In the genomic region with DNA sequence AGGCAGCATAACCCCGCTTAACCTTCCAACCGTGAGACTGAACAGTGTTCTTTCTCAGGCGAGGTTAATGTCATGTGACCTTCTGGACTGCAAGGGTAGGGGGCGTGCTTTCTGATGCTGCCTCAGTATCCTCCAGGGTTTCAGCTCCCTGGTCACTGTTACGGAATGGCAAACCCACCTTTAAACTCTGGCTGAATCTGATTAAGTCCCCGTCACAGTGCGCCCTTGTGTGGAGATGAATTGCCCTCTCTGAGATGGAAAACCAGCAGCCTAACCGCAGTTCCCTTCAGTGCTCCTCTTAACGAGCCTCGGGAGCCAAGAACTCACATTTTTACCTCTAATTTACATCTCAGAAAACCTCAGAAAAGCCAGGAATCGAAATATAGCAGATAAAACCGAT, we compare ENCODE assay signal across 16 mouse cellular contexts.
A peak's percentile ranks its signal among the peaks of the same experiment; 100 is the strongest.
DNase-seq lines count a peak whose midpoint lies in the region; ATAC-seq and TF ChIP-seq lines count a peak whose summit lies in the region.
"Had no signal": no experiment of that assay in that cellular context is flagged by ENCODE, and none has a peak within 500 bp of the region (broad histone marks: within the 10 kb centered on the region; RNA-seq: fewer than 3 reads in every experiment).

No protein-coding gene starts in this region.

- H3K4me3 ChIP-seq in midbrain, embryonic 10.5 days: no peak overlapping the region
- no peak overlapping the region for H3K4me3 ChIP-seq in midbrain, embryonic 13.5 days (replicated peaks)
- H3K4me3 ChIP-seq in embryonic facial prominence, embryonic 10.5 days: no peak overlapping the region
- no peak overlapping the region for H3K4me3 ChIP-seq in limb, embryonic 14.5 days (replicated peaks; ENCODE audit: low read length)
- H3K4me3 ChIP-seq in thymus, adult 2 months (ENCODE audit: control insufficient read depth, insufficient read depth, low read length): no peak overlapping the region
- H3K4me3 ChIP-seq: liver, embryonic 15.5 days; midbrain, embryonic 12.5 days had no signal

- no peaks in the 10 kb centered on the region for H3K36me3 ChIP-seq in midbrain, embryonic 10.5 days
- H3K36me3 ChIP-seq in midbrain, embryonic 13.5 days: no peaks in the 10 kb centered on the region
- no peaks in the 10 kb centered on the region for H3K36me3 ChIP-seq in embryonic facial prominence, embryonic 10.5 days (replicated peaks)
- H3K36me3 ChIP-seq in limb, embryonic 14.5 days (ENCODE audit: control insufficient read depth, insufficient read depth, low read length): no peaks in the 10 kb centered on the region
- no peaks in the 10 kb centered on the region for H3K36me3 ChIP-seq in thymus, adult 2 months (ENCODE audit: control insufficient read depth, insufficient read depth, low read length)
- H3K36me3 ChIP-seq: liver, embryonic 15.5 days; midbrain, embryonic 12.5 days had no signal

- no peak overlapping the region for H3K4me2 ChIP-seq in midbrain, embryonic 13.5 days (replicated peaks)
- H3K4me2 ChIP-seq in limb, embryonic 14.5 days (replicated peaks; ENCODE audit: low read depth, low read length, severe bottlenecking): no peak overlapping the region
- H3K4me2 ChIP-seq: liver, embryonic 15.5 days; midbrain, embryonic 12.5 days had no signal

- WGBS in midbrain, embryonic 10.5 days: 49% methylated on average over 12 of the region's 12 CpGs
- 33% methylated on average over 12 of the region's 12 CpGs for WGBS in midbrain, embryonic 13.5 days
- 29% methylated on average over 12 of the region's 12 CpGs for WGBS in embryonic facial prominence, embryonic 10.5 days
- 30% methylated on average over 12 of the region's 12 CpGs for WGBS in limb, embryonic 14.5 days
- WGBS in thymus, adult 2 months: 74% methylated on average over 12 of the region's 12 CpGs

- DNase-seq in heart, adult 11 months: peak; percentile 52
- DNase-seq in heart, postnatal 10 days: no peak
- no peak for DNase-seq in midbrain, embryonic 10.5 days (ENCODE audit: low spot score)
- DNase-seq in embryonic facial prominence, embryonic 10.5 days (ENCODE audit: low spot score): peak; percentile 43
- peak; percentile 28 for DNase-seq in limb, embryonic 14.5 days (ENCODE audit: low spot score)
- DNase-seq in thymus, adult 2 months: no peak
- no peak for DNase-seq in adrenal gland, postnatal 36 days
- DNase-seq: adrenal gland, postnatal 14 days; heart, adult 18-20 months; kidney, postnatal 36 days; lung, postnatal 14 days; thymus, postnatal 36 days had no signal

- ATAC-seq in midbrain, embryonic 13.5 days: no peak
- ATAC-seq in limb, embryonic 14.5 days (ENCODE audit: low FRiP score, low read depth): 0 out of 2 replicates have a peak, but pooled peaks have one; percentile 44

- no peaks in the 10 kb centered on the region for H3K9me3 ChIP-seq in midbrain, embryonic 10.5 days (replicated peaks)
- H3K9me3 ChIP-seq in midbrain, embryonic 13.5 days: no peaks in the 10 kb centered on the region
- no peaks in the 10 kb centered on the region for H3K9me3 ChIP-seq in embryonic facial prominence, embryonic 10.5 days
- no peaks in the 10 kb centered on the region for H3K9me3 ChIP-seq in limb, embryonic 14.5 days (ENCODE audit: control insufficient read depth, low read length)
- H3K9me3 ChIP-seq: liver, embryonic 15.5 days; midbrain, embryonic 12.5 days had no signal

- intact Hi-C loops in heart, postnatal 10 days (cut with DNase I): no loop called here

- no peak for TF ChIP-seq POLR2A in limb, embryonic 14.5 days (IDR thresholded peaks at IDR 0.05; ENCODE audit: borderline replicate concordance, extremely low read depth, insufficient read depth, insufficient read length)
- TF ChIP-seq POLR2A in thymus, adult 2 months (IDR thresholded peaks at IDR 0.05; ENCODE audit: control insufficient read depth, extremely low read depth, insufficient read depth, low read length, poor library complexity): no peak

- H3K27ac ChIP-seq in midbrain, embryonic 10.5 days (replicated peaks): peak overlapping the region; percentile 42; the same call in 1 of the 2 replicates
- no peak overlapping the region for H3K27ac ChIP-seq in midbrain, embryonic 13.5 days
- H3K27ac ChIP-seq in embryonic facial prominence, embryonic 10.5 days (replicated peaks): peak overlapping the region; percentile 24; the same call in 1 of the 2 replicates
- no peak overlapping the region for H3K27ac ChIP-seq in limb, embryonic 14.5 days (replicated peaks; ENCODE audit: low read depth, low read length)
- H3K27ac ChIP-seq in thymus, adult 2 months (ENCODE audit: control insufficient read depth, insufficient read depth, low read length): no peak overlapping the region
- H3K27ac ChIP-seq: liver, embryonic 15.5 days; midbrain, embryonic 12.5 days; stomach, postnatal 0 days had no signal

- no peak overlapping the region for H3K9ac ChIP-seq in midbrain, embryonic 13.5 days (replicated peaks)
- H3K9ac ChIP-seq in limb, embryonic 14.5 days (ENCODE audit: low read depth, low read length, severe bottlenecking): no peak overlapping the region
- H3K9ac ChIP-seq: liver, embryonic 15.5 days; midbrain, embryonic 12.5 days had no signal

- H3K27me3 ChIP-seq in midbrain, embryonic 10.5 days (ENCODE audit: low read depth, poor library complexity, severe bottlenecking): peaks cover 4% of the 10 kb centered on the region; the same call in 1 of the 2 replicates
- 0 out of 2 replicates have a peak, but pooled peaks cover 6% of the 10 kb centered on the region for H3K27me3 ChIP-seq in midbrain, embryonic 13.5 days
- 0 out of 2 replicates have a peak, but pooled peaks cover 3% of the 10 kb centered on the region for H3K27me3 ChIP-seq in embryonic facial prominence, embryonic 10.5 days (replicated peaks; ENCODE audit: low read depth, poor library complexity, severe bottlenecking)
- H3K27me3 ChIP-seq in limb, embryonic 14.5 days (ENCODE audit: control insufficient read depth, insufficient read depth, low read length): no peaks in the 10 kb centered on the region
- H3K27me3 ChIP-seq in thymus, adult 2 months (ENCODE audit: control insufficient read depth, insufficient read depth, low read length): no peaks in the 10 kb centered on the region
- H3K27me3 ChIP-seq: liver, embryonic 15.5 days; midbrain, embryonic 12.5 days had no signal

- TF ChIP-seq CTCF in thymus, adult 2 months (IDR thresholded peaks at IDR 0.05; ENCODE audit: borderline replicate concordance, control insufficient read depth, extremely low read depth, insufficient read depth, low read length, poor library complexity): no peak

- H3K4me1 ChIP-seq in midbrain, embryonic 10.5 days: peaks cover 39% of the 10 kb centered on the region
- peaks cover 46% of the 10 kb centered on the region for H3K4me1 ChIP-seq in midbrain, embryonic 13.5 days (replicated peaks)
- H3K4me1 ChIP-seq in embryonic facial prominence, embryonic 10.5 days: peaks cover 37% of the 10 kb centered on the region
- no peaks in the 10 kb centered on the region; the same call in none of the 2 replicates for H3K4me1 ChIP-seq in limb, embryonic 14.5 days (ENCODE audit: control insufficient read depth, insufficient read depth, low read length)
- H3K4me1 ChIP-seq in thymus, adult 2 months (replicated peaks; ENCODE audit: control insufficient read depth, insufficient read depth, low read length): no peaks in the 10 kb centered on the region
- H3K4me1 ChIP-seq: liver, embryonic 15.5 days had no signal

Comparison
In these comparisons a context has a peak if more than half of its experiments do, and no peak if none do; other contexts are left out.
1. DNase-seq: peak in heart, adult 11 months (single experiment), embryonic facial prominence, embryonic 10.5 days (single experiment) and limb, embryonic 14.5 days (single experiment); none in heart, postnatal 10 days (0 of 2), midbrain, embryonic 10.5 days (single experiment), thymus, adult 2 months (single experiment) and adrenal gland, postnatal 36 days (0 of 2).
2. H3K27ac ChIP-seq: peak in midbrain, embryonic 10.5 days (single experiment) and embryonic facial prominence, embryonic 10.5 days (single experiment); none in midbrain, embryonic 13.5 days (single experiment), limb, embryonic 14.5 days (single experiment) and thymus, adult 2 months (single experiment).